Mouse (Mus musculus) MEL (cell line): Measurements from ENCODE around the gene Pfn1. TPM values are rescaled to one million over a fixed set of nuclear protein-coding genes. Genes with fewer than 3 reads are reported as not detected.
A peak's percentile ranks its signal among the peaks of the same experiment; 100 is the strongest.

Source experiments
- DNase-seq: peaks from one replicate; pipeline ENCODE4 v3.0.0; 2011; ENCODE audit warnings: low read depth, low spot score
- H3K27ac ChIP-seq: 2 replicates; pipeline ENCODE4 v1.5.1; 2012; ENCODE audit warnings: low read depth, mild to moderate bottlenecking, control low read depth, low read length, moderate library complexity; ENCODE audit not compliant: control insufficient read depth
- H3K27me3 ChIP-seq, 2 experiments: fragments of 150-350 bp in 1 of 2; sonication (generic) in 1 of 2; 2 replicates each; pipeline ENCODE4 v1.6.1; 2012; ENCODE audit warnings: low read length in 2 of 2, mild to moderate bottlenecking in 2 of 2, improper control_type of control experiment in 1 of 2, moderate library complexity in 1 of 2; ENCODE audit not compliant: insufficient read depth in 2 of 2, control insufficient read depth in 1 of 2
- H3K36me3 ChIP-seq, 2 experiments: 2 replicates each; pipeline ENCODE4 v1.6.1; 2012 to 2014; ENCODE audit warnings: low read length in 2 of 2, improper control_type of control experiment in 1 of 2, inconsistent platforms in 1 of 2, mild to moderate bottlenecking in 1 of 2; ENCODE audit not compliant: insufficient read depth in 2 of 2, control insufficient read depth in 1 of 2
- H3K4me1 ChIP-seq, 2 experiments: fragments of 150-350 bp in 1 of 2; sonication (generic) in 1 of 2; 2 replicates each; pipeline ENCODE4 v1.6.1; 2012; ENCODE audit warnings: low read length in 2 of 2, improper control_type of control experiment in 1 of 2, mild to moderate bottlenecking in 1 of 2; ENCODE audit not compliant: insufficient read depth in 2 of 2, control insufficient read depth in 1 of 2
- H3K4me3 ChIP-seq, 2 experiments: fragments of 150-350 bp in 1 of 2; sonication (generic) in 1 of 2; 2 replicates each; pipeline ENCODE4 v1.5.1; 2012; ENCODE audit warnings: low read depth in 2 of 2, low read length in 2 of 2, mild to moderate bottlenecking in 2 of 2, moderate library complexity in 2 of 2, control low read depth in 1 of 2, improper control_type of control experiment in 1 of 2; ENCODE audit not compliant: control insufficient read depth in 1 of 2, insufficient read depth in 1 of 2
- H3K79me2 ChIP-seq: 2 replicates; pipeline ENCODE4 v1.6.1; 2012; ENCODE audit warnings: mild to moderate bottlenecking, low read length, moderate library complexity; ENCODE audit not compliant: control insufficient read depth, poor library complexity, insufficient read depth
- H3K9ac ChIP-seq: 2 replicates; pipeline ENCODE4 v1.6.1; 2012; ENCODE audit warnings: low read depth, mild to moderate bottlenecking, control low read depth, low read length, moderate library complexity; ENCODE audit not compliant: control insufficient read depth, poor library complexity, severe bottlenecking
- H3K9me3 ChIP-seq: fragments of 150-350 bp; sonication (generic); replicated peaks from 2 replicates; pipeline ENCODE4 v1.6.1; 2012; ENCODE audit warnings: mild to moderate bottlenecking, low read length, improper control_type of control experiment, moderate library complexity; ENCODE audit not compliant: insufficient read depth
- CTCF ChIP-seq, 3 experiments: IDR thresholded peaks in 2 of 3; conservative IDR thresholded peaks in 1 of 3; 2 replicates each; pipeline ENCODE4 v1.5.1; 2011 to 2012; ENCODE audit warnings: low read length in 3 of 3, low read depth in 2 of 3, mild to moderate bottlenecking in 2 of 3, improper control_type of control experiment in 1 of 3, inconsistent platforms in 1 of 3, mixed read lengths in 1 of 3, moderate library complexity in 1 of 3; ENCODE audit not compliant: control insufficient read depth in 1 of 3, insufficient read depth in 1 of 3, poor library complexity in 1 of 3, severe bottlenecking in 1 of 3
- ELF1 ChIP-seq: IDR thresholded peaks from 2 replicates; pipeline ENCODE4 v1.6.1; 2014; ENCODE audit warnings: low read depth, mild to moderate bottlenecking, inconsistent platforms, low read length, improper control_type of control experiment, moderate library complexity
- EP300 ChIP-seq, 2 experiments: IDR thresholded peaks; 2 replicates each; pipeline ENCODE4 v1.6.1; 2011; ENCODE audit warnings: improper control_type of control experiment in 2 of 2, low read length in 2 of 2, low read depth in 1 of 2, mild to moderate bottlenecking in 1 of 2
- HCFC1 ChIP-seq: IDR thresholded peaks from 2 replicates; pipeline ENCODE4 v1.6.1; 2012; ENCODE audit warnings: low read depth, mild to moderate bottlenecking, inconsistent platforms, low read length, improper control_type of control experiment, moderate library complexity
- KAT2A ChIP-seq: conservative IDR thresholded peaks from 2 replicates; pipeline ENCODE4 v1.6.1; 2012; ENCODE audit warnings: low read depth, low read length, improper control_type of control experiment, inconsistent platforms
- MAFK ChIP-seq: IDR thresholded peaks from 2 replicates; pipeline ENCODE4 v1.6.1; 2011; ENCODE audit warnings: low read depth, mild to moderate bottlenecking, low read length, improper control_type of control experiment, borderline replicate concordance
- MXI1 ChIP-seq: IDR thresholded peaks from 2 replicates; pipeline ENCODE4 v1.6.1; 2011; ENCODE audit warnings: mild to moderate bottlenecking, low read depth, low read length, improper control_type of control experiment
- MYB ChIP-seq: IDR thresholded peaks from 2 replicates; pipeline ENCODE4 v1.6.1; 2011; ENCODE audit warnings: mild to moderate bottlenecking, low read depth, low read length, improper control_type of control experiment
- MYC ChIP-seq: IDR thresholded peaks from 2 replicates; pipeline ENCODE4 v1.6.1; 2011; ENCODE audit warnings: low read depth, mild to moderate bottlenecking, low read length, improper control_type of control experiment, moderate library complexity
- NRF1 ChIP-seq: IDR thresholded peaks from 2 replicates; pipeline ENCODE4 v1.6.1; 2014; ENCODE audit warnings: low read depth, mild to moderate bottlenecking, inconsistent platforms, low read length, improper control_type of control experiment, moderate library complexity; ENCODE audit not compliant: poor library complexity, insufficient read depth, severe bottlenecking
- POLR2AphosphoS5 ChIP-seq: IDR thresholded peaks from 2 replicates; pipeline ENCODE4 v1.6.1; 2012; ENCODE audit warnings: low read depth, borderline replicate concordance, mild to moderate bottlenecking, inconsistent platforms, low read length, moderate library complexity, mixed read lengths
- RAD21 ChIP-seq: IDR thresholded peaks from 2 replicates; pipeline ENCODE4 v1.6.1; 2011; ENCODE audit warnings: mild to moderate bottlenecking, low read depth, low read length, improper control_type of control experiment
- RCOR1 ChIP-seq: IDR thresholded peaks from 2 replicates; pipeline ENCODE4 v1.6.1; 2012; ENCODE audit warnings: low read depth, mild to moderate bottlenecking, inconsistent platforms, low read length, improper control_type of control experiment
- SIN3A ChIP-seq: IDR thresholded peaks from 2 replicates; pipeline ENCODE4 v1.6.1; 2012; ENCODE audit warnings: low read length, improper control_type of control experiment, inconsistent platforms
- SMC3 ChIP-seq: IDR thresholded peaks from 2 replicates; pipeline ENCODE4 v1.6.1; 2011; ENCODE audit warnings: low read depth, low read length, improper control_type of control experiment
- TBP ChIP-seq: IDR thresholded peaks from 2 replicates; pipeline ENCODE4 v1.8.0; 2011; ENCODE audit warnings: low read depth, low read length, improper control_type of control experiment
- ZC3H11A ChIP-seq: IDR thresholded peaks from 2 replicates; pipeline ENCODE4 v1.6.1; 2012; ENCODE audit warnings: low read depth, mild to moderate bottlenecking, inconsistent platforms, low read length, improper control_type of control experiment
- ZMIZ1 ChIP-seq: IDR thresholded peaks from 2 replicates; pipeline ENCODE4 v1.6.1; 2012; ENCODE audit warnings: low read depth, mild to moderate bottlenecking, inconsistent platforms, low read length, improper control_type of control experiment, moderate library complexity
- ZNF384 ChIP-seq: IDR thresholded peaks from 2 replicates; pipeline ENCODE4 v1.6.1; 2012; ENCODE audit warnings: low read depth, mild to moderate bottlenecking, inconsistent platforms, low read length, improper control_type of control experiment
- polyA plus RNA-seq, 2 experiments: library from polyadenylated mRNA; stranded (reverse) in 1 of 2; unstranded in 1 of 2; fragments of >175 nt in 1 of 2; fragments of >200 nt in 1 of 2; gene quantifications; 2 replicates each; pipeline versions ENCODE4 v1.2.1 to v1.2.4; 2012; ENCODE audit warnings: low replicate concordance in 2 of 2, low read depth in 1 of 2; ENCODE audit not compliant: insufficient read length in 2 of 2, insufficient read depth in 1 of 2, missing spikeins in 1 of 2
- total RNA-seq: library from RNA; depleted of rRNA; stranded (reverse); fragments of 300-350 nt; gene quantifications from 2 replicates; pipeline ENCODE4 v1.2.3, GENCODE M21; 2012

Pfn1 gene
- total and polyA plus RNA-seq, 3 experiments, result 1,332 to 5,980 (median 2,392) TPM

GRCm38 (mm10) chr11:70630129-70630528 lies 24.3 kb downstream of the Pfn1 start:
- H3K79me2 ChIP-seq, result no peaks in the 10 kb centered on the region
- no peak overlapping the region for H3K27ac ChIP-seq
- peaks cover 0 to 2% of the 10 kb centered on the region in 2 experiments; a peak in 1 of 4 replicates for H3K36me3 ChIP-seq
- H3K27me3 ChIP-seq, result no peaks in the 10 kb centered on the region
- H3K9ac ChIP-seq, result peak overlapping the region; percentile 63
- H3K4me3 ChIP-seq, result peak overlapping the region; percentile 34 to 39; a peak in 3 of 4 replicates
- H3K4me1 ChIP-seq, result peaks cover 0 to 8% of the 10 kb centered on the region in 2 experiments; a peak in 2 of 4 replicates
- TF ChIP-seq SIN3A (no peak), SMC3 (0 out of 2 replicates have a peak, but pooled peaks have one; percentile 19)
- H3K9me3 ChIP-seq, result no peaks in the 10 kb centered on the region
- peak; percentile 67 for DNase-seq

GRCm38 (mm10) chr11:70629557-70629956 lies 24.9 kb downstream of the Pfn1 start:
- H3K27me3 ChIP-seq, result no peaks in the 10 kb centered on the region
- H3K36me3 ChIP-seq, result peaks cover 0 to 2% of the 10 kb centered on the region in 2 experiments; a peak in 1 of 4 replicates
- peak overlapping the region in 1 of 2 experiments; percentile 34; a peak in 1 of 4 replicates for H3K4me3 ChIP-seq
- H3K9ac ChIP-seq, result no peak overlapping the region
- H3K27ac ChIP-seq, result no peak overlapping the region
- peak; percentile 87 for DNase-seq
- peaks cover 0 to 8% of the 10 kb centered on the region in 2 experiments; a peak in 2 of 4 replicates for H3K4me1 ChIP-seq
- TF ChIP-seq ZC3H11A (peak; percentile 98), MYB (no peak), KAT2A (no peak), RCOR1 (no peak), CTCF (IDR thresholded peaks at IDR 0.05 in 2 of 3, conservative IDR thresholded peaks at IDR 0.05 in 1 of 3; ENCODE audit: control insufficient read depth in 1 of 3, insufficient read depth in 1 of 3, low read depth in 2 of 3, low read length in 3 of 3, poor library complexity in 1 of 3, severe bottlenecking in 1 of 3) (peak; percentile 48 to 94 (median 51)), MXI1 (no peak), HCFC1 (no peak; the same call in 1 of the 2 replicates), ZNF384 (0 out of 2 replicates have a peak, but pooled peaks have one; percentile 45), TBP (no peak), MYC (0 out of 2 replicates have a peak, but pooled peaks have one; percentile 43), NRF1 (no peak), SMC3 (peak; percentile 99), ELF1 (no peak), ZMIZ1 (no peak), EP300 (IDR thresholded peaks at IDR 0.05; ENCODE audit: low read depth in 1 of 2, low read length in 2 of 2) (no peak), RAD21 (peak; percentile 94), MAFK (no peak), SIN3A (peak; percentile 64), POLR2AphosphoS5 (no peak)
- no peaks in the 10 kb centered on the region for H3K79me2 ChIP-seq
- no peaks in the 10 kb centered on the region for H3K9me3 ChIP-seq
